Mouse (Mus musculus) lung, postnatal 4 days (tissue): ENCODE measurements around the gene Ldoc1.
A peak's percentile ranks its signal among the peaks of the same experiment; 100 is the strongest.

ENCODE experiments used
- DNase-seq, 2 experiments: peaks; one replicate each; pipeline ENCODE4 v3.0.0; 2021

Ldoc1 gene

GRCm38 (mm10) chrX:61709302-61710033 lies at the start of gene Ldoc1:
Gene Ldoc1 (plus strand): TSS chrX:61709497.
- no peak for DNase-seq

GRCm38 (mm10) chrX:61710131-61710530 lies 834 bp downstream of the Ldoc1 start:
- DNase-seq: no peak

- DNase-seq: peak in 1 of 2 experiments; percentile 21
Measured at GRCm38 (mm10) chrX:61722281-61723028, 13.2 kb downstream of the Ldoc1 start.

GRCm38 (mm10) chrX:61723029-61723980 lies 14.0 kb downstream of the Ldoc1 start:
- DNase-seq: no peak

GRCm38 (mm10) chrX:61727516-61728310 lies 18.4 kb downstream of the Ldoc1 start:
- no peak for DNase-seq
